In the genomic region with DNA sequence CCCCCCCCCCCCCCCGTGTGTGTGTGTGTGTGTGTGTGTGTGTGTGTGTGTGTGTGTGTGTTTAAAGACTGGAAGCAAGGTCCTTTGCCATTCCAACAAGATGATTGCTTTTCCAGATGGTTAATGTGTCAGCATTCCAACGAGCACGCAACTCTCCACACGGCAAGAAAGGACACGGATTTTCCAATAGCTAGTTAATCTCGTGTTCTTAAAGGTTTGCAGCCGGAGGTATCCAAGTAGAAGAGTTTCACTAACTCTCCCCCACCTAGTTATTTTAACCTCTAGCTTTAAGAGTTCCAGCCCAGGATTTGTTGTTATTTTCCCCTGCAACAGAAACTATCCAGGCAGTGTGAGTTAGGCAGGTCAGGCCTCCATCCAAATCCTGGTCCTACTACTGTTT, we compare ENCODE assay signal across 9 mouse cellular contexts. TPM values are rescaled to one million over a fixed set of nuclear protein-coding genes. Genes with fewer than 3 reads are reported as not detected.
DNase-seq lines count a peak whose midpoint lies in the region; ATAC-seq and TF ChIP-seq lines count a peak whose summit lies in the region.
"Had no signal": no experiment of that assay in that cellular context is flagged by ENCODE, and none has a peak within 500 bp of the region (broad histone marks: within the 10 kb centered on the region; RNA-seq: fewer than 3 reads in every experiment).

No protein-coding gene starts in this region.

- no peak for ATAC-seq in kidney, embryonic 16.5 days (ENCODE audit: low FRiP score, low TSS enrichment)

- TF ChIP-seq POLR2A in myocyte (IDR thresholded peaks at IDR 0.05; ENCODE audit: insufficient read length, low read depth), result no peak
- no peak for TF ChIP-seq POLR2A in thymus, adult 2 months (IDR thresholded peaks at IDR 0.05; ENCODE audit: control insufficient read depth, extremely low read depth, insufficient read depth, low read length, poor library complexity)

- H3K4me3 ChIP-seq in left cerebral cortex, adult 2 months, result peak overlapping the region; percentile 37
- H3K4me3 ChIP-seq in kidney, embryonic 16.5 days (ENCODE audit: low read length), result peak overlapping the region; percentile 83
- H3K4me3 ChIP-seq in myocyte, result peak overlapping the region; percentile 49
- no peak overlapping the region for H3K4me3 ChIP-seq in thymus, adult 2 months (ENCODE audit: control insufficient read depth, insufficient read depth, low read length)

- WGBS in kidney, embryonic 16.5 days, result 8% methylated on average over 6 of the region's 7 CpGs
- 82% methylated on average over 7 of the region's 7 CpGs for WGBS in thymus, adult 2 months

- peaks cover 5% of the 10 kb centered on the region; the same call in 1 of the 2 replicates for H3K9me3 ChIP-seq in kidney, embryonic 16.5 days (ENCODE audit: low read length)

- H3K27me3 ChIP-seq in kidney, embryonic 16.5 days (ENCODE audit: insufficient read depth, low read length), result no peaks in the 10 kb centered on the region
- H3K27me3 ChIP-seq in myocyte (ENCODE audit: control insufficient read depth, insufficient read depth, insufficient read length), result no peaks in the 10 kb centered on the region
- H3K27me3 ChIP-seq in thymus, adult 2 months (ENCODE audit: control insufficient read depth, insufficient read depth, low read length), result peaks cover 11% of the 10 kb centered on the region; the same call in 1 of the 2 replicates

- no peak for TF ChIP-seq CTCF in left cerebral cortex, adult 2 months (IDR thresholded peaks at IDR 0.05)
- TF ChIP-seq CTCF in thymus, adult 2 months (IDR thresholded peaks at IDR 0.05; ENCODE audit: borderline replicate concordance, control insufficient read depth, extremely low read depth, insufficient read depth, low read length, poor library complexity), result no peak

- H3K27ac ChIP-seq in left cerebral cortex, adult 2 months, result 0 out of 2 replicates have a peak overlapping the region, but pooled peaks have one; percentile 44
- peak overlapping the region; percentile 66; the same call in 1 of the 2 replicates for H3K27ac ChIP-seq in kidney, embryonic 16.5 days (ENCODE audit: low read length)
- H3K27ac ChIP-seq in thymus, adult 2 months (ENCODE audit: control insufficient read depth, insufficient read depth, low read length), result no peak overlapping the region

- intact Hi-C loops in left cerebral cortex, adult 2 months (cut with DNase I), result no loop called here

- H3K9ac ChIP-seq in kidney, embryonic 16.5 days (replicated peaks; ENCODE audit: low read length), result 0 out of 2 replicates have a peak overlapping the region, but pooled peaks have one; percentile 31

- peak overlapping the region; percentile 64 for H3K4me2 ChIP-seq in kidney, embryonic 16.5 days (replicated peaks; ENCODE audit: low read depth, low read length)
- peak overlapping the region; percentile 81 for H3K4me2 ChIP-seq in myocyte (ENCODE audit: low read depth)

- peaks cover 32% of the 10 kb centered on the region for H3K36me3 ChIP-seq in kidney, embryonic 16.5 days (ENCODE audit: insufficient read depth, low read length)
- H3K36me3 ChIP-seq in myocyte (ENCODE audit: control insufficient read depth, insufficient read depth), result peaks cover 5% of the 10 kb centered on the region
- H3K36me3 ChIP-seq in thymus, adult 2 months (ENCODE audit: control insufficient read depth, insufficient read depth, low read length), result no peaks in the 10 kb centered on the region
- H3K36me3 ChIP-seq: G1E had no signal

- DNase-seq in left cerebral cortex, adult 2 months (ENCODE audit: extremely low spot score in 1 of 2, low spot score in 2 of 2), result no peak
- DNase-seq in left cerebral cortex, adult 11 months (ENCODE audit: low spot score), result no peak
- DNase-seq in heart, adult 8-10 months (ENCODE audit: low spot score), result peak; percentile 56
- no peak for DNase-seq in ovary, postnatal 10 days (ENCODE audit: low spot score)
- no peak for DNase-seq in thymus, adult 18-20 months
- DNase-seq in thymus, adult 2 months, result no peak

- peaks cover 40% of the 10 kb centered on the region for H3K79me2 ChIP-seq in myocyte (ENCODE audit: control insufficient read depth, insufficient read depth)

- no peak overlapping the region for H3ac ChIP-seq in myocyte (ENCODE audit: control insufficient read depth, insufficient read length)

- peaks cover 19% of the 10 kb centered on the region for H3K4me1 ChIP-seq in kidney, embryonic 16.5 days (ENCODE audit: insufficient read depth, low read length)
- no peaks in the 10 kb centered on the region for H3K4me1 ChIP-seq in thymus, adult 2 months (replicated peaks; ENCODE audit: control insufficient read depth, insufficient read depth, low read length)

TF ChIP-seq in myocyte, 11 proteins besides CTCF, POLR2A, EP300 and RAD21:
- TF ChIP-seq CEBPB (IDR thresholded peaks at IDR 0.05; ENCODE audit: insufficient read depth, poor library complexity, severe bottlenecking), result no peak
- no peak for TF ChIP-seq MAX (IDR thresholded peaks at IDR 0.05; ENCODE audit: low read depth)
- no peak for TF ChIP-seq MYOG (IDR thresholded peaks at IDR 0.05; ENCODE audit: control insufficient read depth in 1 of 3, insufficient read depth in 1 of 3, insufficient read length in 2 of 3, low read depth in 2 of 3)
- no peak for TF ChIP-seq REST (IDR thresholded peaks at IDR 0.05; ENCODE audit: insufficient read depth, insufficient read length)
- no peak for TF ChIP-seq TCF3 (IDR thresholded peaks at IDR 0.05; ENCODE audit: insufficient read length, low read depth)
- no peak for TF ChIP-seq MYOD1 (IDR thresholded peaks at IDR 0.05; ENCODE audit: control insufficient read depth in 1 of 3, insufficient read length in 2 of 3, low read depth in 2 of 3)
- TF ChIP-seq USF1 (IDR thresholded peaks at IDR 0.05; ENCODE audit: low read depth), result no peak
- TF ChIP-seq E2F4 (IDR thresholded peaks at IDR 0.05; ENCODE audit: insufficient read depth), result no peak
- no peak for TF ChIP-seq TCF12 (IDR thresholded peaks at IDR 0.05; ENCODE audit: insufficient read depth, poor library complexity, severe bottlenecking)
- TF ChIP-seq POLR2AphosphoS2 (IDR thresholded peaks at IDR 0.05; ENCODE audit: insufficient read length, low read depth), result no peak
- no peak for TF ChIP-seq SRF (IDR thresholded peaks at IDR 0.05; ENCODE audit: control insufficient read depth, insufficient read length, low read depth)

RNA-seq across cellular contexts. Expression of a gene that starts 1.6 kb away (rescaled TPM):
- 10 to 100 TPM; 26.9 to 29.6 TPM for total RNA-seq in left cerebral cortex, adult 2 months (2021)
- total RNA-seq in heart, adult 8-10 months (2022), result 10 to 100 TPM; 17.0 to 18.9 (median 18.2) TPM
- 15.2 and 17.4 TPM in 2 replicates for polyA plus RNA-seq in kidney, embryonic 16.5 days (2015; fragmentation: Nextera tagmentation; extraction: Ambion mirVana)
- 6.3 TPM for polyA plus RNA-seq in myocyte (2012; fragmentation: generic; extraction: Trizol)
- polyA plus RNA-seq in thymus, adult 2 months (2012; rRNA removed), result 4.2 and 4.3 TPM in 2 replicates
- polyA plus RNA-seq: G1E had no signal

RNA-seq across cellular contexts. Expression of a gene that starts 25.9 kb away (rescaled TPM):
- 10 to 100 TPM; 10.1 to 12.9 TPM for total RNA-seq in left cerebral cortex, adult 2 months (2021)
- total RNA-seq in heart, adult 8-10 months (2022), result under 1 TPM in 3 of 4 experiments, not detected in 1; 0.30 to 0.80 (median 0.37) TPM
- 167 and 243 TPM in 2 replicates for polyA plus RNA-seq in kidney, embryonic 16.5 days (2015; fragmentation: Nextera tagmentation; extraction: Ambion mirVana)
- polyA plus RNA-seq in myocyte (2012; fragmentation: generic; extraction: Trizol), result 634 TPM
- 3.2 and 5.1 TPM in 2 replicates for polyA plus RNA-seq in thymus, adult 2 months (2012; rRNA removed)
- total RNA-seq: G1E had no signal
- polyA plus RNA-seq: G1E had no signal

RNA-seq across cellular contexts. Expression of a gene that starts 47.3 kb away (rescaled TPM):
- 10 to 100 TPM; 15.3 to 16.5 TPM for total RNA-seq in left cerebral cortex, adult 2 months (2021)
- 1 to 10 TPM; 3.5 to 4.7 (median 3.7) TPM for total RNA-seq in heart, adult 8-10 months (2022)
- polyA plus RNA-seq in kidney, embryonic 16.5 days (2015; fragmentation: Nextera tagmentation; extraction: Ambion mirVana), result 11.1 and 12.5 TPM in 2 replicates
- 0.95 TPM for polyA plus RNA-seq in myocyte (2012; fragmentation: generic; extraction: Trizol)
- 1.6 and 2.2 TPM in 2 replicates for polyA plus RNA-seq in thymus, adult 2 months (2012; rRNA removed)

Comparison
In these comparisons a context has a peak if more than half of its experiments do, and no peak if none do; other contexts are left out.
1. RNA of a gene that starts 25.9 kb away (polyA plus RNA-seq): 634 TPM in myocyte (single experiment) and 167 to 243 TPM in kidney, embryonic 16.5 days; 3.2 to 5.1 TPM in thymus, adult 2 months; every median in the first group is over 10 times any median in the second.